Mouse (Mus musculus) layer of hippocampus, adult 18-20 months (tissue): ENCODE measurements around the gene Mc3r. TPM values are rescaled to one million over a fixed set of nuclear protein-coding genes. Genes with fewer than 3 reads are reported as not detected.
A peak's percentile ranks its signal among the peaks of the same experiment; 100 is the strongest.

Experiments
- DNase-seq, 2 experiments: peaks; one replicate each; pipeline ENCODE4 v3.0.0; 2022; ENCODE audit warnings: low spot score in 2 of 2
- total RNA-seq, 2 experiments: library from RNA; stranded (reverse); gene quantifications; 2 replicates each; pipeline ENCODE4 v1.2.3; 2021

The Mc3r gene
- total RNA-seq, 2 experiments from 2014 or later: 0.22 to 0.28 TPM

GRCm38 (mm10) chr2:172249336-172249735 is 1.0 kb downstream of the Mc3r start:
- DNase-seq: no peak

- DNase-seq: no peak
Measured at GRCm38 (mm10) chr2:172256418-172256817, 8.1 kb downstream of the Mc3r start.

- DNase-seq: peak; percentile 3 to 56
Measured at GRCm38 (mm10) chr2:172256956-172257355, 8.7 kb downstream of the Mc3r start.

- DNase-seq: no peak
Measured at GRCm38 (mm10) chr2:172257471-172258065, 9.3 kb downstream of the Mc3r start.

- no peak for DNase-seq
Measured at GRCm38 (mm10) chr2:172260064-172260463, 11.8 kb downstream of the Mc3r start.

GRCm38 (mm10) chr2:172261441-172261840 is 13.1 kb downstream of the Mc3r start:
- no peak for DNase-seq

- DNase-seq: no peak
Measured at GRCm38 (mm10) chr2:172263216-172263615, 14.9 kb downstream of the Mc3r start.

- DNase-seq: no peak
Measured at GRCm38 (mm10) chr2:172269907-172270306, 21.6 kb downstream of the Mc3r start.

GRCm38 (mm10) chr2:172270485-172270944 is 22.2 kb downstream of the Mc3r start:
- DNase-seq: no peak

- no peak for DNase-seq
Measured at GRCm38 (mm10) chr2:172270974-172271697, 22.8 kb downstream of the Mc3r start.

- DNase-seq: no peak
Measured at GRCm38 (mm10) chr2:172274662-172275061, 26.4 kb downstream of the Mc3r start.

- DNase-seq: no peak
Measured at GRCm38 (mm10) chr2:172276155-172276554, 27.9 kb downstream of the Mc3r start.

- no peak for DNase-seq
Measured at GRCm38 (mm10) chr2:172278979-172279378, 30.7 kb downstream of the Mc3r start.

- DNase-seq: peak; percentile 23 to 39
Measured at GRCm38 (mm10) chr2:172282071-172282710, 33.9 kb downstream of the Mc3r start.

- DNase-seq: no peak
Measured at GRCm38 (mm10) chr2:172287715-172288114, 39.4 kb downstream of the Mc3r start.

- DNase-seq: no peak
Measured at GRCm38 (mm10) chr2:172288965-172289364, 40.7 kb downstream of the Mc3r start.

- no peak for DNase-seq
Measured at GRCm38 (mm10) chr2:172289632-172290031, 41.3 kb downstream of the Mc3r start.

- DNase-seq: no peak
Measured at GRCm38 (mm10) chr2:172290474-172290873, 42.2 kb downstream of the Mc3r start.

GRCm38 (mm10) chr2:172291025-172291424 is 42.7 kb downstream of the Mc3r start:
- DNase-seq: no peak

- DNase-seq: no peak
Measured at GRCm38 (mm10) chr2:172291755-172292524, 43.6 kb downstream of the Mc3r start.
